Mouse (Mus musculus): ENCODE data around the gene Vmn2r19. TPM values are rescaled to one million over a fixed set of nuclear protein-coding genes. Genes with fewer than 3 reads are reported as not detected.

The Vmn2r19 gene
- total RNA-seq, 2 experiments from 2014 or later = not detected

Other genes with a start within 250 kb of the Vmn2r19 start
- gene Clec4a2, start 201.9 kb upstream of the Vmn2r19 start, total RNA-seq (2021) = 1 to 10 TPM; 1.8 to 2.7 TPM
- not detected for gene Clec4b2, start 135.4 kb upstream of the Vmn2r19 start, total RNA-seq (2021)
- gene Clec4n, start 78.5 kb upstream of the Vmn2r19 start, total RNA-seq (2021) = not detected
- not detected for gene Clec4d, start 46.2 kb upstream of the Vmn2r19 start, total RNA-seq (2021)
- gene Clec4e, start 18.5 kb upstream of the Vmn2r19 start, total RNA-seq (2021) = not detected
- gene Vmn2r20, start 109.8 kb downstream of the Vmn2r19 start, total RNA-seq (2021) = not detected
- not detected for gene Vmn2r21, start 225.1 kb downstream of the Vmn2r19 start, total RNA-seq (2021)

Data from layer of hippocampus, postnatal 36 days (tissue).